Mouse (Mus musculus): Measurements from ENCODE around the gene Fam166b. TPM values are rescaled to one million over a fixed set of nuclear protein-coding genes. Genes with fewer than 3 reads are reported as not detected.

Fam166b gene
- 0.20 and 0.29 TPM in 2 replicates for polyA plus RNA-seq (2012; rRNA removed)
- polyA plus RNA-seq (2014; fragmentation: Nextera tagmentation; extraction: Ambion mirVana): 0.14 and 0.33 TPM in 2 replicates

DNA sequence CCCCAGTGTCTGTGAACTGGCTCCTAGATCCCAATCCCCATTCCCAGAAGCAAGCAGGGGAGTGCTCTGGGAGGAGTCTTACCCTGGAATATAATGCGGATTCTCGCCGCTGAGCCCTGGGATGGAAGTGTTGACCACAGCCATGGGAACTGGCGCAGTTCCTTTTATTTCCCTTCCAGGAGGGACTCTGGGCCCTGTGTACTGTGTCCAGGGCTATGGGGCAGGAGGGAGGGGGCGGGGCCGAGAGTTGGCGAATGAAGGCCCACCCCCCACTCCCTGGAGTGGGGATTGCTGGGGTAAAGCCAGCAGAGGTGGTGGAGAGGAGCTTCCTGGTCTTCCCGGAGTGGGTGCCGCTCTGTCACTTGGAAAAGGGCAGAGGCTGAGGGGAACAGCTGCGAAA lies at the start of gene Fam166b:
TSS of gene Fam166b (minus strand) at position 189 of the 400 bp plus-strand sequence.
- Histone ChIP-seq H3K4me1 (ENCODE audit: control insufficient read depth, insufficient read depth, low read length) (peaks cover 12% of the 10 kb centered on the region; the same call in 1 of the 2 replicates), H3K36me3 (ENCODE audit: control insufficient read depth, insufficient read depth, low read length) (peaks cover 28% of the 10 kb centered on the region), H3K4me3 (replicated peaks; ENCODE audit: low read length) (no peak within 1 kb of the TSS), H3K9me3 (ENCODE audit: control insufficient read depth, low read length) (no peaks in the 10 kb centered on the region), H3K27ac (replicated peaks; ENCODE audit: low read depth, low read length) (no peak within 1 kb of the TSS), H3K4me2 (replicated peaks; ENCODE audit: low read depth, low read length, severe bottlenecking) (peak within 1 kb of the TSS; percentile 6; the same call in 1 of the 2 replicates), H3K9ac (ENCODE audit: low read depth, low read length, severe bottlenecking) (0 out of 2 replicates have a peak within 1 kb of the TSS, but pooled peaks have one; percentile 12), H3K27me3 (ENCODE audit: control insufficient read depth, insufficient read depth, low read length) (peaks cover 37% of the 10 kb centered on the region)
- TF ChIP-seq POLR2A (IDR thresholded peaks at IDR 0.05; ENCODE audit: borderline replicate concordance, extremely low read depth, insufficient read depth, insufficient read length): no peak
- no peak for ATAC-seq (ENCODE audit: low FRiP score, low read depth)
- no peak for DNase-seq (ENCODE audit: low spot score)
- 9% methylated on average over 10 of the region's 10 CpGs for WGBS

DNA sequence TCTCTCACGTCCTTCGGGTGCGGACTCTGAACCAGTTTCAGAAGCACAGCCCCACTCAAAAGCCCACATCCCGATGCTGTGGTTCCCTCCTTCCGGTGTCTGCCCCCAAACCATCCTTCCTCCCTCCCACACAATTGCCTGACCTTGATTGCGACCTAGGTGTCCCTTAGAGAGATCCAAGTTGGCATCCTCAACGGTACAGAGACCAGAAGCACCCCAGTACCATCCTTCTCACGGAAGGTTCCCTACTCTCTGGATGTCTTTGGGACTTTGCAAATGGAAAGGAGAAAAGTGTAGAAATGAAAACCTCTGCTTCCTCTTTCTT lies 49.6 kb upstream of the Fam166b start:
- ATAC-seq (ENCODE audit: low FRiP score, low read depth) (no peak), DNase-seq (ENCODE audit: low spot score) (no peak)
- Histone ChIP-seq H3K4me1 (ENCODE audit: control insufficient read depth, insufficient read depth, low read length) (no peaks in the 10 kb centered on the region), H3K27me3 (ENCODE audit: control insufficient read depth, insufficient read depth, low read length) (no peaks in the 10 kb centered on the region), H3K4me3 (replicated peaks; ENCODE audit: low read length) (peak overlapping the region; percentile 19), H3K27ac (replicated peaks; ENCODE audit: low read depth, low read length) (no peak overlapping the region), H3K36me3 (ENCODE audit: control insufficient read depth, insufficient read depth, low read length) (no peaks in the 10 kb centered on the region), H3K9me3 (ENCODE audit: control insufficient read depth, low read length) (no peaks in the 10 kb centered on the region), H3K4me2 (replicated peaks; ENCODE audit: low read depth, low read length, severe bottlenecking) (peak overlapping the region; percentile 36), H3K9ac (ENCODE audit: low read depth, low read length, severe bottlenecking) (peak overlapping the region; percentile 31; the same call in 1 of the 2 replicates)
- 53% methylated on average over 8 of the region's 8 CpGs for WGBS
- no peak for TF ChIP-seq POLR2A (IDR thresholded peaks at IDR 0.05; ENCODE audit: borderline replicate concordance, extremely low read depth, insufficient read depth, insufficient read length)

DNA sequence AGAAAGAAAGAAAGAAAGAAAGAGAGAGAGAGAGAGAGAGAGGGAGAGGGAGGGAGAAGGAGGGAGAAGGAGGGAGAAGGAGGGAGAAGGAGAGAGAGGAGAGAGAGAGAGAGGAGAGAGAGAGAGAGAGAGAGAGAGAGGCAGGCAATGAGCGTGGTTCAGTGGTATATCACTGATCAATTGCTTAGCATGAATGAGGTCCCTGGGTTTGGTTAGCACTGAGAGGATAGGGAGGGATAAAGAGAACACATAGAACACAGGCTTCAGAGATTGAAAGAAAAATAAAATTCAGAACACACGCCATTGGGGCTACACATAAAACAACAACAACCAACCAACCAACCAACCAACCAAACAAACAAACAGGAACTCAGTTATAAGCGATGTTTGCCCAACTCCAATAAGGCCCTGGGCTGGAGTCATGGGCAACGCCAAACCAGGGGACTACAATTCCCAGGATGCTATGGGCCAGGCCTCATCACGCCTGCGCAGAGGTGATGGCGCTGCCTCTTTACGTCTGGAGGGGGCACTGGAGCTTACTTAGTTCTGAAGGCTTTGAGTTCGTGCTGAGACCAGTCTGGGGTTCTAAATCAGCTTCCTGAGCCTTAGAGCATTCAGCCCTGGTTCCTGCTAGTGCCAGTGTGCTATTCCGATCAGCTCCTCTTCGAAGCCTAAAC lies 49.1 kb upstream of the Fam166b start:
- Histone ChIP-seq H3K27ac (replicated peaks; ENCODE audit: low read depth, low read length) (no peak overlapping the region), H3K9ac (ENCODE audit: low read depth, low read length, severe bottlenecking) (peak overlapping the region; percentile 31; the same call in 1 of the 2 replicates)

DNA sequence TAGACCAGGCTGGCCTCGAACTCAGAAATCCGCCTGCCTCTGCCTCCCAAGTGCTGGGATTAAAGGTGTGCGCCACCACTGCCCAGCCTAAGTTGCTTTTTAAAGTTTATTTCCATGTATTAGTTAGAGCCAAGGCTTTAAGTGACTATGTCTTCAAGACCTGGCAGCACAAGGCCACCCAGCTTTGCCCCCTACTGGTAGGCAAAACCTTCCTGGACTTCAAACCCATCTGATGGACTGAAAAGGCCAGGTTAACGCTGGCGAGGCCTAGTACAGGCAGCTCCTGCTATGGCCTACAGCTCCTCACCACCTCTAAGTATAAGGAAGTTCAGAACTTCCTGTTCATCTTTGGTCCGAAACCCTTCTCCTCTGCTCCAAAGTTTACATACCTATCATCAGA lies 47.7 kb upstream of the Fam166b start:
- no peaks in the 10 kb centered on the region for H3K4me1 ChIP-seq (ENCODE audit: control insufficient read depth, insufficient read depth, low read length)
- H3K9ac ChIP-seq (ENCODE audit: low read depth, low read length, severe bottlenecking): no peak overlapping the region
- H3K27ac ChIP-seq (replicated peaks; ENCODE audit: low read depth, low read length): no peak overlapping the region
- ATAC-seq (ENCODE audit: low FRiP score, low read depth) (no peak), DNase-seq (ENCODE audit: low spot score) (no peak)
- no peaks in the 10 kb centered on the region for H3K27me3 ChIP-seq (ENCODE audit: control insufficient read depth, insufficient read depth, low read length)
- TF ChIP-seq POLR2A (IDR thresholded peaks at IDR 0.05; ENCODE audit: borderline replicate concordance, extremely low read depth, insufficient read depth, insufficient read length): no peak
- no peak overlapping the region for H3K4me2 ChIP-seq (replicated peaks; ENCODE audit: low read depth, low read length, severe bottlenecking)
- H3K36me3 ChIP-seq (ENCODE audit: control insufficient read depth, insufficient read depth, low read length): no peaks in the 10 kb centered on the region
- 84% methylated on average over 6 of the region's 6 CpGs for WGBS
- H3K9me3 ChIP-seq (ENCODE audit: control insufficient read depth, low read length): no peaks in the 10 kb centered on the region
- no peak overlapping the region for H3K4me3 ChIP-seq (replicated peaks; ENCODE audit: low read length)

More for the DNA sequence above, 49.1 kb upstream of the Fam166b start:
- DNase-seq (ENCODE audit: low spot score): peak; percentile 92
- Histone ChIP-seq H3K4me2 (replicated peaks; ENCODE audit: low read depth, low read length, severe bottlenecking) (peak overlapping the region; percentile 36), H3K27me3 (ENCODE audit: control insufficient read depth, insufficient read depth, low read length) (no peaks in the 10 kb centered on the region), H3K9me3 (ENCODE audit: control insufficient read depth, low read length) (no peaks in the 10 kb centered on the region), H3K4me1 (ENCODE audit: control insufficient read depth, insufficient read depth, low read length) (no peaks in the 10 kb centered on the region), H3K36me3 (ENCODE audit: control insufficient read depth, insufficient read depth, low read length) (no peaks in the 10 kb centered on the region), H3K4me3 (replicated peaks; ENCODE audit: low read length) (peak overlapping the region; percentile 19)
- ATAC-seq (ENCODE audit: low FRiP score, low read depth): peak; percentile 92
- no peak for TF ChIP-seq POLR2A (IDR thresholded peaks at IDR 0.05; ENCODE audit: borderline replicate concordance, extremely low read depth, insufficient read depth, insufficient read length)
- 22% methylated on average over 11 of the region's 11 CpGs for WGBS

DNA sequence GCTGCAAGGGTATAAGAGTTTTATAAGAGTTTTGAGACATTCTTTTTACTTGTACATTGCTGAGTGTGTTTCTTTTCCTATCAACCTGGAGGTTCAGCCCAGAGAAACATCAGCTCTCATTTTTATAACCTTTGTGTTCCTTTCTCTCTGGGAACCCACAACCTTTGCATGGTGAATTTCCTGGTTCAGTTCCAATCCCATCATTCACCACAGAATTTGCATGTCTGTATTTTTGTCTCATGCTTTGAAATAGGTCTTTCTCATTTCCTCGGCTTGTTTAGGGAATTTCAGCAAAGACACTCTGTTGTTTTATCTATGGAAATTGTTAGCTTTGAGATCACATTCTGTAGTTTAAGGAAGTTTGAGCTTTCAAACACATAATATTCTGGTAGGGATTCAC lies 44.7 kb upstream of the Fam166b start:
- H3K4me1 ChIP-seq (ENCODE audit: control insufficient read depth, insufficient read depth, low read length): no peaks in the 10 kb centered on the region
- 74% methylated on average over 1 of the region's 1 CpGs for WGBS

More for the DNA sequence above, 44.7 kb upstream of the Fam166b start:
- no peak for ATAC-seq (ENCODE audit: low FRiP score, low read depth)
- no peak overlapping the region for H3K4me3 ChIP-seq (replicated peaks; ENCODE audit: low read length)
- no peaks in the 10 kb centered on the region for H3K27me3 ChIP-seq (ENCODE audit: control insufficient read depth, insufficient read depth, low read length)
- no peak overlapping the region for H3K27ac ChIP-seq (replicated peaks; ENCODE audit: low read depth, low read length)
- TF ChIP-seq POLR2A (IDR thresholded peaks at IDR 0.05; ENCODE audit: borderline replicate concordance, extremely low read depth, insufficient read depth, insufficient read length): no peak
- H3K36me3 ChIP-seq (ENCODE audit: control insufficient read depth, insufficient read depth, low read length): no peaks in the 10 kb centered on the region
- no peak overlapping the region for H3K9ac ChIP-seq (ENCODE audit: low read depth, low read length, severe bottlenecking)
- no peaks in the 10 kb centered on the region for H3K9me3 ChIP-seq (ENCODE audit: control insufficient read depth, low read length)
- DNase-seq (ENCODE audit: low spot score): no peak
- no peak overlapping the region for H3K4me2 ChIP-seq (replicated peaks; ENCODE audit: low read depth, low read length, severe bottlenecking)

Data from limb, embryonic 14.5 days (tissue).